Mouse (Mus musculus): Measurements from ENCODE around the gene Pde4b.

DNA sequence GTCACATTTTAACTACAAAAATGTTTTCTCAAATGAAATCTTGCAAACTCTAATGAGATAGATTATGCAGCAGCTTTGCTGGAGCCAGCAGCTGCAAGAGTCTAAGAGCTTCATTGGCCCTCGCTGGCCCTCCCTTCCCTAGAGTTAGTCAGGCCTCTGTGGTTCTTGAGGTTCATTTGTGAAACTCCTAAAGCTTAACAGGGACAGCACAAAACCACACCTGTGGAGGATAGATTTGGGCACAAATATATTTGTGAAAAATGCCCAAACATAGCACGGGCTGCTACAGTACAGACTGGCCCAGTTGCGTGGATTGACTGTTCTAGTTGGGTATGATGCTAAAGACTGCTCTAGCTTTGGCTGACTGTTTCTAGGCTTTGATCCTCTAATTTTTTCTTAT is 32.1 kb downstream of the Pde4b start:
- TF ChIP-seq POLR2A (IDR thresholded peaks at IDR 0.05; ENCODE audit: low read depth, low read length) = no peak
- TF ChIP-seq CTCF (IDR thresholded peaks at IDR 0.05; ENCODE audit: extremely low read depth, insufficient read depth, insufficient read length, insufficient replicate concordance) = no peak

Measured in spleen, adult 2 months (tissue).